Mouse (Mus musculus): ENCODE measurements around the gene Svs3b. TPM values are rescaled to one million over a fixed set of nuclear protein-coding genes. Genes with fewer than 3 reads are reported as not detected.

Svs3b gene
- polyA plus RNA-seq (2012; rRNA removed), result not detected in 2 replicates

DNA sequence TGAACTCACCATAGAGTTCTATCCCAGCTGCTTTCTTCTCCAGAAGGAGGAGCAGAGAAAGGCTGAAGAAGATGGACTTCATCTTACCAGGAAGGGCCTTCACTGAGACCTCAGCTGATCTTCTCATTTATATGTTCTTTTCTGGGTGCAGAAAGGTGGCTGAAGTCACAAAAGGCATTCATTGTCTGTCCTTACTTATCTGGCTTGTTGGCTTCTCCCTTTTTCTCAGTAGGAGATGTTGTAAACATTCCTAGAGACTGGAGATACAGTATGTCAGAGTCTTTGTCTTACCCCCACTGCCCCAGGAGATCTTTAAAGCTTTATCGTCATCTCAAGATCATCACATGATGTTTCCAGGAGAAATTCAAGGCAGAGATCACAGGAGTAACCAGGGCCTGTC lies at the start of gene Svs3b:
Svs3b (minus strand) TSS at position 101 of the 400 bp plus-strand sequence.

DNA sequence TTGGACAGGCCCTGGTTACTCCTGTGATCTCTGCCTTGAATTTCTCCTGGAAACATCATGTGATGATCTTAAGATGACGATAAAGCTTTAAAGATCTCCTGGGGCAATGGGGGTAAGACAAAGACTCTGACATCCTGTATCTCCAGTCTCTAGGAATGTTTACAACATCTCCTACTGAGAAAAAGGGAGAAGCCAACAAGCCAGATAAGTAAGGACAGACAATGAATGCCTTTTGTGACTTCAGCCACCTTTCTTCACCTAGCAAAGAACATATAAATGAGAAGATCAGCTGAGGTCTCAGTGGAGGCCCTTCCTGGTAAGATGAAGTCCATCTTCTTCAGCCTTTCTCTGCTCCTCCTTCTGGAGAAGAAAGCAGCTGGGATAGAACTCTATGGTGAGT lies 32.5 kb upstream of the Svs3b start, which contains the start of gene Svs3a:
Svs3a (plus strand) TSS at position 301 of the 400 bp plus-strand sequence.

GRCm38 (mm10) chr2:164278359-164278758 lies 21.9 kb upstream of the Svs3b start, which contains the start of gene Svs4:
Gene Svs4, minus strand, starts transcription at chr2:164278459.

DNA sequence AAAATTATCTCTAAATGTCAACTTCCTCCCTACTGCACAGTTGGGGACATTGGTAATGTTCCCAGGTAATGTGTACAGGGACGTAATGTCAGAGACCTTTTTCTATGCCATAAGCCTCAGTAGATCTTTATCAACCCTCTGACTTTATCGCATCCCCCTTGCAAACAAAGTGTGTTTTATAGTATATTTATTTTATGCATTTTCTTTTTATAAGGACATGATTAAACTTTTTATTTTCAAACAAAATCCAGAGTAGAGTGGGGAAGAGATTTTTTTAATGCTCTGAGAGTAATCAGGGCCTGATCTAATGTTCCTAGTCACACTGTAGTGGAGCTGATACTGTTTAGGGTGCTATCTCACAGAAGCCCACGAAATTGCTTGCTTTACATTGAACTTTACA lies 18.1 kb downstream of the Svs3b start, which contains the start of gene Svs2:
Svs2 (minus strand) TSS at position 101 of the 400 bp plus-strand sequence.

DNA sequence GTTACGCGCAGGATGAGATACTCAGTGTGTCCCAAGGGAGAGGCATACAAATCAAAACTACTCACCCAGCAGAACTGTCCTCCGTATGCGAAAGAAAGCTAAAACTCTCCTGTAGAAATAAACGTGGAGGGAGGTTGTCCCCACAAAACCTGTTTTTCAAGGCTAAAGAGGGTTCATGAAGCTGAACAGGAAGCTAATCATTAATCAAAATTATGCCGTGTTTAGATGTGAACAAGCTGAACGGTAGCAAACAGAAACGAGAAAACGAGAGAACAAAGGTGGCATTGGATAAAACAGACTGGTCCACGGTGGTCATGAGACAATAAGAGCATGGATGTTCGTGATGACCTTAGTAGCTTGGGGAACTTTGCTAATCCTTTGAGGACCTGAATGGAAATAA lies 34.9 kb downstream of the Svs3b start, which contains the start of gene Wfdc15b:
Wfdc15b (minus strand) TSS at position 139 of the 400 bp plus-strand sequence.

Other genes starting within 250 kb of the Svs3b start
- gene Pabpc1l, start 231.2 kb downstream of the Svs3b start, polyA plus RNA-seq (2012; rRNA removed), result 0.37 and 0.75 TPM in 2 replicates
- 10.1 and 11.9 TPM in 2 replicates for gene Stk4, start 186.3 kb downstream of the Svs3b start, polyA plus RNA-seq (2012; rRNA removed)
- 37.4 and 41.4 TPM in 2 replicates for gene Tomm34, start 185.5 kb downstream of the Svs3b start, polyA plus RNA-seq (2012; rRNA removed)
- 2.1 and 3.0 TPM in 2 replicates for gene Kcns1, start 85.5 kb downstream of the Svs3b start, polyA plus RNA-seq (2012; rRNA removed)
- gene Wfdc5, start 73.9 kb downstream of the Svs3b start, polyA plus RNA-seq (2012; rRNA removed), result not detected in 2 replicates
- gene Wfdc12, start 66.0 kb downstream of the Svs3b start, polyA plus RNA-seq (2012; rRNA removed), result not detected in 2 replicates
- not detected in 2 replicates for gene Wfdc15a, start 56.5 kb downstream of the Svs3b start, polyA plus RNA-seq (2012; rRNA removed)
- not detected in 2 replicates for gene Wfdc15b, start 35.0 kb downstream of the Svs3b start, polyA plus RNA-seq (2012; rRNA removed)
- gene Svs2, start 18.2 kb downstream of the Svs3b start, polyA plus RNA-seq (2012; rRNA removed), result not detected in 2 replicates
- gene Svs4, start 21.8 kb upstream of the Svs3b start, polyA plus RNA-seq (2012; rRNA removed), result not detected in 2 replicates
- gene Svs3a, start 32.6 kb upstream of the Svs3b start, polyA plus RNA-seq (2012; rRNA removed), result not detected in 2 replicates
- not detected in 2 replicates for gene Svs6, start 60.1 kb upstream of the Svs3b start, polyA plus RNA-seq (2012; rRNA removed)
- not detected in 2 replicates for gene Svs5, start 76.1 kb upstream of the Svs3b start, polyA plus RNA-seq (2012; rRNA removed)
- 17.9 and 23.1 TPM in 2 replicates for gene Slpi, start 132.5 kb upstream of the Svs3b start, polyA plus RNA-seq (2012; rRNA removed)
- 0.07 and 18.9 TPM in 2 replicates for gene Rbpjl, start 146.5 kb upstream of the Svs3b start, polyA plus RNA-seq (2012; rRNA removed)
- 6.8 and 7.4 TPM in 2 replicates for gene Matn4, start 148.5 kb upstream of the Svs3b start, polyA plus RNA-seq (2012; rRNA removed)
- 107 and 113 TPM in 2 replicates for gene Sdc4, start 187.2 kb upstream of the Svs3b start, polyA plus RNA-seq (2012; rRNA removed)
- gene Sys1, start 200.3 kb upstream of the Svs3b start, polyA plus RNA-seq (2012; rRNA removed), result 163 and 226 TPM in 2 replicates
- 59.6 and 66.8 TPM in 2 replicates for gene Gm20458, start 204.3 kb upstream of the Svs3b start, polyA plus RNA-seq (2012; rRNA removed)
- not detected in 2 replicates for gene Trp53tg5, start 217.1 kb upstream of the Svs3b start, polyA plus RNA-seq (2012; rRNA removed)
- gene Dbndd2, start 229.5 kb upstream of the Svs3b start, polyA plus RNA-seq (2012; rRNA removed), result 73.3 and 88.5 TPM in 2 replicates
- 181 and 196 TPM in 2 replicates for gene Pigt, start 240.9 kb upstream of the Svs3b start, polyA plus RNA-seq (2012; rRNA removed)

Data from colon, adult 2 months (tissue).